Mouse (Mus musculus) mouse embryonic stem cell (cell line): Measurements from ENCODE around the gene Mgea5.
"Not testable (repeated sequence)": the region's sequence is repeated elsewhere in the genome, so short reads cannot be mapped to it uniquely, and the experiment has no call there.

ENCODE experiments used
- in situ Hi-C, 2 experiments: fragments of 300-500 bp; cut with MboI; formaldehyde crosslinking; loops; 1 replicate in 1 of 2; 3 replicates in 1 of 2; pipeline ENCODE4 v1.14.3; 2019 to 2020; ENCODE audit warnings: low sequenced_read_pairs in 2 of 2, low pct_unique_long_range_greater_than_20kb in 1 of 2, mixed read lengths in 1 of 2; ENCODE audit not compliant: unreplicated experiment in 1 of 2

The Mgea5 gene

GRCm38 (mm10) chr19:45783181-45783932 is at the start of gene Mgea5:
Mgea5 (minus strand) TSS chr19:45783837.
- in situ Hi-C loops: no loop called here

DNA sequence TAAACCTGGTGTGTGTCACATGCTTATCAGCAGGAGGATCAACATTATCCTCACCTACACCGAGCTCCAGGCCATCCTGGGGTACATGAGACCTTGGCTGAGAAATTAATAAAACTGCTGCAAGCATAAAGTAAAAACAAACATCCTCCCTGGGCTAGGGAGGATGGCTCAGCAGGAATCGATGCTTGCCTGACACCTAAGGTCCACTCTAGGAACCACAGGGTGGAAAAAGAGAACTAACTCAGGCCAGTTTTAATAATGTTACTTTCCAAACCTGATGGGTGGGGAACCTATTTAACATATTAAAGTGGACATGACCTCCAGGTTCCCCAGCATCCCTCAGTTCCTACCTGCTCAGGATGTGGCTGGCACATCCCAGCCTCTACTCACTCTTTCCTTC is 47.0 kb upstream of the Mgea5 start:
- in situ Hi-C loops: no loop called here

DNA sequence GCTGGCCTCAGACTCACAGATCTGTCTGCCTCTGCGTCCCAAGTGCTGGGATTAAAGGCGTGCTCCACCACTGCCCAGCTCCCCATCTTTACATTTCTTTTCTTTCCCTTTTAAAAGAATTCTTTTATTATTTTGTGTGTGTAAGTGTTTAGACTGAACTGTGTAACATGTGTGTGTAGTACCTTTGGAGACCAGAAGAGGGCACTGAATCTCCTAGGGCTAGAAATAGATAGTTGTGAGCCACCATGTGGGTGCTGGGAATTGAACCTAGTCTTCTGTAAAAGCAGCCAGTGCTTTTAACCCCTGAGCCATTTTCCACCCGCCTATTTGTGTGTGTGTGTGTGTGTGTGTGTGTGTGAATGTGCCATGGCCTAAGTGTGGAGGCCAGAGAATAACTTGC is 44.1 kb upstream of the Mgea5 start:
- in situ Hi-C loops: no loop called here

DNA sequence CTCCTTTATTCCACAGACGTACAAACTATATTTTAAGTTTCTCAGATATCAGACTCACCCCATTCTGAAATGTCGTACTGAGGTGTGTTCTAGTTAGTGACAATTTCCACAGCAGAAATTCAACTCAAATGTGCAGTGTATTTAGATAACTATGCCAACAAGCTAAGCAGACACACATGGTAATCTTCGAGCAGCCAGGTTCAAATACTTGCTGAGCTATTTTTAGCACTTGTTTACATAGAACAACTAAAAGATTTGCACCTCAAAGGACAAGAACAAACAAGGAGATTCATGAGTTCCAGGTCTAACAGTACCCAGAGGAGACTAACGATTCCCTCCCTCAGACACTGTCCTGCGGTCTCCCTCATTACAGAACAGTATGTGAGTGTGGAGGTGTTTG is 43.5 kb upstream of the Mgea5 start:
- in situ Hi-C loops: no loop called here

DNA sequence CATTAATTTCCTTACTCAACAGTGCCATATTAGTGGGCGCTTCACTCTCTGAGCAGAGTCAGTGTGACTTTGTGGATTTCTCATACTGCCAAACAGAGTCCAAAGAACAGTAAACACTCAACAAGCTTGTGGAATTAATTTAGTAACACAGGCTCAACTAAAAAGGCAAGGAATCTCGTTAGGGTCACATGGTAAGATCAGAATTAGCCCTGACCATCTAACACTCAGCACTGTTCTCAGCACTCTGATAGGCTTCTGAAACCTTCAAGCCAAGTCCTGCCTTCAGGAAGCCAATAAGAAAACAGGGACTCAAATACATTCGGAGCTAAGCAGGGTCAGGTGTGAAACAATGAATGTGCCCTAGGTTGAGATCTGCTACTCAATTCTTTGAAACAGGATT is 42.5 kb upstream of the Mgea5 start:
- in situ Hi-C loops: no loop called here

DNA sequence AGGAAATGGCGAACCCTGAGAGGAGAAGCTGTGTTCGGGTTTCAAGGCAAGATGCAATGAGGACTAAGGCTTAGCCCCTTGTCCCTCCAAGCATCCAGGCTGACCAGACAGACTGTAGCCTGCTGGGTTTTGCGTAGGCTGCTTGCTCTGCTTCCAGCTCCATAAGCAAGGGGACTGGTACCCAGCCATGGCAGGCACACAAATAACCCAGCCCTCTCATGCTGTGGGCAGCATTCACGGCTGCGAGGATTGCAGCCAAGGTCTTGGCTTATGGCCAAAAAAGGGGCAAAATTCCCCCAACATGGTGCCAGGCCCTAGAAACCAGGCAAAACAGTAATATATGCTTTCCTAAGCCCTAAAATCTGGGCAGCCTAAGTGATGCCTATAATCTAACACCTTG is 38.2 kb upstream of the Mgea5 start:
- in situ Hi-C loops: no loop called here

- in situ Hi-C loops: loop anchor here (10.0 kb wide), 3 partner anchors 137 to 197 kb away; partner anchors contain the start of gene Hps6 (in 1 of the 2)
Measured at GRCm38 (mm10) chr19:45817816-45818490, 34.3 kb upstream of the Mgea5 start.

GRCm38 (mm10) chr19:45816727-45817126 is 33.1 kb upstream of the Mgea5 start:
- in situ Hi-C loops: loop anchor here (10.0 kb wide), 3 partner anchors 138 to 198 kb away; partner anchors contain the start of gene Hps6 (in 1 of the 2)

DNA sequence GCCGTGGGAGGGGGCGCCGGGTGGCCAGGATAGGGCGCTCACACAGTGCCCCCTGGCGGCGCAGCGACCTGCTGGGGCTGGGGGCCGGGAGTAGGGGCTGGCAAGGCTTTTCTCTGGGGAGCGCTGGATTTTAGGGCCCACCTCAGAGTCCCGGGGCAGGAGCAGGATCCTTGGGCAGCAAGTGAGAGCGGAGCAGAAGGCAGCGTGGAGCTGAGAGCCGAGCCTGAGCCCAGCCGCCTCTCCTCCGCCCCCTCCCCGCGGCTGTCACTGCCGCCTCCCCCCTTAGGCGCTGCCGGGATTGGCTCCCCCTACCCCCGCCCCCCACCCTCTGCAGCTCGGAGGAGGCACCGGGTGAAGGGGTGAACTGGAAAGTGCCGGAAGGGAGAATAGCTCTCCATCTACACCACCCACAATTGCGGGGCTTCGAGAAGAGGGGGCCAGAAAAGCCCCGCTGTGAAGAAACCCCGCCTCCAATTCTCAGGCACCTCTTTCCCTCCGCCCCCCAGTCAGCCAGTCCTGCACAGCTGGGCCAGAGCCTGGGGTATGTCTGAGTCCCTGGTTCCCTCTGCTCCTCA is 32.3 kb upstream of the Mgea5 start, which contains the start of gene Kcnip2:
TSS of gene Kcnip2 (minus strand) at position 231 of the 575 bp plus-strand sequence.
- in situ Hi-C loops: loop anchor here (10.0 kb wide), 3 partner anchors 139 to 199 kb away; partner anchors contain the start of gene Hps6 (in 1 of the 2)

DNA sequence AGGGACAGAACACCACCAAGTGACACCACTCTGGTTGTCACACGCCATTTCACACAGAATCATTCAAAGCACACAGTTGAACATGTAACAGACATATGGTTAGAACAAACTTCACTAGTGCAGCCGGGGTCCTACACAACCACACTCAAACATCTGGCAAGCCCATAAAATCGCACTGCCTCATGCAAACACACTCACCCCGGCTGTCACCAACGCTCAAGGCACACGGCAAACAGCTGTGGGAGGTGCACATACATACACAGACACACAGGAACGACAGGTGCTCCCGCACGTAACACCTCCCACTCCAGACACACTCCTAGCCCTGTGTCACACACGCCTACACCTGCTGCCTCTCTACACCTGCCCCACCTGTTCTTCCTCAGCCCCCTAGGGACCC is 31.5 kb upstream of the Mgea5 start:
- in situ Hi-C loops: loop anchor here (10.0 kb wide), 3 partner anchors 140 to 200 kb away; partner anchors contain the start of gene Hps6 (in 1 of the 2)

- in situ Hi-C loops: loop anchor here (10.0 kb wide), 3 partner anchors 141 to 201 kb away; partner anchors contain the start of gene Hps6 (in 1 of the 2)
Measured at GRCm38 (mm10) chr19:45813801-45814200, 30.2 kb upstream of the Mgea5 start.

GRCm38 (mm10) chr19:45813263-45813662 is 29.6 kb upstream of the Mgea5 start:
- in situ Hi-C loops: loop anchor here (10.0 kb wide), 3 partner anchors 142 to 202 kb away; partner anchors contain the start of gene Hps6 (in 1 of the 2)

- in situ Hi-C loops: loop anchor here (10.0 kb wide), 3 partner anchors 142 to 202 kb away; partner anchors contain the start of gene Hps6 (in 1 of the 2)
Measured at GRCm38 (mm10) chr19:45812673-45813252, 29.1 kb upstream of the Mgea5 start.

GRCm38 (mm10) chr19:45812115-45812514 is 28.5 kb upstream of the Mgea5 start:
- in situ Hi-C loops: loop anchor here (10.0 kb wide), 3 partner anchors 143 to 203 kb away; partner anchors contain the start of gene Hps6 (in 1 of the 2)

DNA sequence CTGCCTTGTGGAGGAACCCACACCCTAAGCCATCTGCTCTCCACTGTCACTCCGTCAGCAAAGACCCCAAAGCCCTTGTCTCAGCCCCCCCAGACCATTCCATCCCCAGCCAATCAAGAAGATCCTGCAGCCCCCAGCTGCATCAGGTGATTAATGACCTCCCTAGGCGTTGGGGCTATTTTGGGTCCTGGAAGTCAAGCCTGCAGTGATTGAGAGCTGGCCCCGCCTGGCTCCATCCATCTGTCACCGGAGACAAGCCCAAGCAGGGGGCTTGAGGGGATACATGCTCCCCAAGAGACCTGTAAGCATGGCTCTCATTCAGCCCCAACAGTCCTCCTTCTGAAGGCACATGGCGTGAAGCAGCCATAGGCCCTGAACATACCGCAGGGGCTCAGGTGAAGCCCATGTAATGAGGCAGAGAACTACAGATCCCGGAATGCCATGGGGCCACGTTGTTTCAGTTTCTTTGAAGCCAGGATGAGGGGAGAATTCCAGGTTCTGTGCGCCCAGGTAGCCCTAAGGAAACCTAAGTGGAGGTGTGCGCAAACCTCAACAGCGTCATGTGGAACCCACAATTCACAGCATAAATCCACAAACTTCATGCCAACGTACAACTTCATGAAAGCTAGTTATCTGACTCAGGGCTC is 27.5 kb upstream of the Mgea5 start:
- in situ Hi-C loops: loop anchor here (10.0 kb wide), 3 partner anchors 144 to 204 kb away; partner anchors contain the start of gene Hps6 (in 1 of the 2)

GRCm38 (mm10) chr19:45807732-45808131 is 24.1 kb upstream of the Mgea5 start:
- in situ Hi-C loops: no loop called here

GRCm38 (mm10) chr19:45805817-45806216 is 22.2 kb upstream of the Mgea5 start:
- in situ Hi-C loops: not testable (repeated sequence)
